Mouse (Mus musculus) bone marrow macrophage, adult 2 months (primary cell): Measurements from ENCODE around the gene Smc5.

Source experiments
- CTCF ChIP-seq: IDR thresholded peaks from 2 replicates; pipeline ENCODE4 v1.5.1; 2012; ENCODE audit warnings: low read depth, mild to moderate bottlenecking, low read length, moderate library complexity
- POLR2A ChIP-seq: IDR thresholded peaks from 2 replicates; pipeline ENCODE4 v1.6.1; 2012; ENCODE audit warnings: mild to moderate bottlenecking, low read depth, low read length, borderline replicate concordance

DNA sequence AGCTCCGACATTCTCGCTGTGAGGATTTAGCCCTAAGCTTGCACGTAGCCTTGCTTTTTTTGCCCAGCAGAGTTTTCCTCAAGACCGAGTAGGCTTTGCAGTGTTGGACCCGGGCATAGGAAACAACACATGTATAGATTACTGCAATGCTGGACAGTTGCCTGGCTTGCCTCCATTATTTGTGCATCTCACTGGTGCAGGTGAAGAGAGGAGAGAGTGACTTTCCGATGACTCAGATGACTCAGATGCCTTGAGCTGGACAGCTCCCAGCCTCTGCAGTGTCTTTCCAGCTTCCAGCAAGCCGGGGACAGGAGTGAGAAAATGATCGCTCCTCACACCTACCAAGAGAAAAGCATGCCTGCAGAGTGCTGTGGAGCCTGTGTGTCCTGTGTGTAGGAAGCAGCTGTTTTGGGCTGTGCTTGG is 111.3 kb downstream of the Smc5 start:
- no peak for TF ChIP-seq POLR2A
- no peak for TF ChIP-seq CTCF
